Mouse (Mus musculus) brain, embryonic 14.5 days (tissue): ENCODE measurements around the gene Jade2. TPM values are rescaled to one million over a fixed set of nuclear protein-coding genes. Genes with fewer than 3 reads are reported as not detected.
A peak's percentile ranks its signal among the peaks of the same experiment; 100 is the strongest.

ENCODE experiments used
- DNase-seq: peaks from one replicate; pipeline ENCODE4 v3.0.0-alpha.2; 2011; ENCODE audit warnings: low read depth
- CTCF ChIP-seq: fragments of 200-500 bp; IDR thresholded peaks from 2 replicates; pipeline ENCODE4 v1.5.1; 2012; ENCODE audit warnings: inconsistent platforms, mild to moderate bottlenecking, moderate library complexity, borderline replicate concordance; ENCODE audit not compliant: insufficient read depth, insufficient read length; ENCODE audit errors: extremely low read depth
- POLR2A ChIP-seq: fragments of 200-500 bp; IDR thresholded peaks from 2 replicates; pipeline ENCODE4 v1.6.1; 2012; ENCODE audit warnings: mild to moderate bottlenecking, inconsistent platforms, borderline replicate concordance; ENCODE audit not compliant: poor library complexity, insufficient read depth, insufficient read length, severe bottlenecking; ENCODE audit errors: extremely low read depth
- polyA plus RNA-seq: library from polyadenylated mRNA; depleted of rRNA; stranded (reverse); fragments of >200 nt; gene quantifications from 2 replicates; pipeline ENCODE4 v1.2.3, GENCODE M21; 2012; rRNA removed

Gene Jade2
- 0.93 and 1.1 TPM in 2 replicates for polyA plus RNA-seq

- peak; percentile 79 for DNase-seq
- no peak for TF ChIP-seq CTCF
- TF ChIP-seq POLR2A, result no peak
Measured at GRCm38 (mm10) chr11:51857081-51857671, at the start of gene Jade2. Gene Jade2 (minus strand): TSS chr11:51857653.

- DNase-seq, result no peak
- TF ChIP-seq POLR2A, result no peak
- no peak for TF ChIP-seq CTCF
Measured at GRCm38 (mm10) chr11:51904224-51904623, 46.8 kb upstream of the Jade2 start.

GRCm38 (mm10) chr11:51899691-51900090 lies 42.2 kb upstream of the Jade2 start:
- no peak for DNase-seq
- TF ChIP-seq POLR2A, result no peak

- TF ChIP-seq POLR2A (no peak), CTCF (no peak)
- peak; percentile 47 for DNase-seq
Measured at GRCm38 (mm10) chr11:51898326-51899080, 41.0 kb upstream of the Jade2 start.

GRCm38 (mm10) chr11:51897311-51897710 lies 39.9 kb upstream of the Jade2 start:
- TF ChIP-seq POLR2A (no peak), CTCF (no peak)

GRCm38 (mm10) chr11:51896012-51896411 lies 38.6 kb upstream of the Jade2 start:
- TF ChIP-seq CTCF (no peak), POLR2A (no peak)
- peak; percentile 3 for DNase-seq

More at GRCm38 (mm10) chr11:51897311-51897710, 39.9 kb upstream of the Jade2 start:
- no peak for DNase-seq

GRCm38 (mm10) chr11:51885681-51886080 lies 28.2 kb upstream of the Jade2 start:
- DNase-seq, result no peak
- TF ChIP-seq POLR2A, result no peak
- no peak for TF ChIP-seq CTCF

GRCm38 (mm10) chr11:51884092-51884491 lies 26.6 kb upstream of the Jade2 start:
- TF ChIP-seq POLR2A (no peak), CTCF (no peak)
- no peak for DNase-seq

GRCm38 (mm10) chr11:51883670-51884069 lies 26.2 kb upstream of the Jade2 start:
- DNase-seq, result peak; percentile 57
- TF ChIP-seq POLR2A (no peak), CTCF (no peak)

- DNase-seq, result no peak
- TF ChIP-seq CTCF (no peak), POLR2A (no peak)
Measured at GRCm38 (mm10) chr11:51881776-51882175, 24.3 kb upstream of the Jade2 start.

- DNase-seq, result no peak
- no peak for TF ChIP-seq CTCF
- TF ChIP-seq POLR2A, result no peak
Measured at GRCm38 (mm10) chr11:51881041-51881730, 23.7 kb upstream of the Jade2 start.
